Mouse (Mus musculus) heart, postnatal 0 days (tissue): ENCODE data around the gene Rnf167.

Experiments used
- CTCF ChIP-seq: IDR thresholded peaks from 2 replicates; pipeline ENCODE4 v1.5.1; 2016; ENCODE audit warnings: antibody characterized with exemption, control low read depth, low read depth
- EP300 ChIP-seq: IDR thresholded peaks from 2 replicates; pipeline ENCODE4 v1.6.1; 2016; ENCODE audit warnings: antibody characterized with exemption, low read depth

DNA sequence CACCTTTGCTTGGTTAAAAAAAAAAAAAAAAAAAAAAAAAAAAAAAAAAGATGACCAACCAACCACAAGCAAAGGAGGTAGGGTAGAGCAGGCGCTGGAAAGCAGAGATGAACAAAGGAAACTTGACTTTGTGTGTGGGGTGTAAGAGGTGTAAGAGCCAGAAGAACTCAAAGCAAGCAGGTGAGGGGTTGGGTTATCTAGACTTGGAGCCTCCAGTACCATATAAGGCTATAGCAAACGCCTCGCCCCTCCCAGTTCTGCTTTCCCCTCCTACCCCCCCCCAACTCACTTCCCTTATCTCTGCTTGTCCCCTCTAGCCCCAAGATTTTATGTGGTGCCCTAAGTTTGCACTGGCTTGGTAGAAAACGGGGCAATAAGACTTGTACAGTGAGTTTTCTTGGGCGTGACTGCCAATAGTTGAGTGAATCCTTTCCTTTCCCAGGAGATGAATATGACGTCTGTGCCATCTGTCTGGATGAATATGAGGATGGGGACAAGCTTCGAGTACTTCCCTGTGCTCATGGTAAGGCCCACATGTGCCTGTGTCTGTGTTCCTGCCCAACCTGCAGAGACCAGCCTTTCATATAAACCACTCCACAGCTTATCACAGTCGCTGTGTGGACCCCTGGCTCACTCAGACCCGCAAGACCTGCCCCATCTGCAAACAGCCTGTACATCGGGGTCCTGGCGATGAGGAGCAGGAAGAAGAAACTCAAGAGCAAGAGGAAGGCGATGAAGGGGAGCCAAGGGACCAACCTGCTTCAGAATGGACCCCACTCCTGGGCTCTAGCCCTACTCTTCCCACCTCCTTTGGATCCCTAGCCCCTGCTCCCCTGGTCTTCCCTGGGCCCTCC is 3.5 kb downstream of the Rnf167 start:
- 0 out of 2 replicates have a peak, but pooled peaks have one; percentile 17 for TF ChIP-seq EP300
- no peak for TF ChIP-seq CTCF
